Mouse (Mus musculus): ENCODE results near the gene Anapc5.

Gene Anapc5

GRCm38 (mm10) chr5:122769101-122769568 lies 52.0 kb downstream of the Anapc5 start:
- peak in 1 of 2 experiments; percentile 49 for DNase-seq (ENCODE audit: low spot score in 2 of 2)

- DNase-seq (ENCODE audit: low spot score in 2 of 2) = no peak
Measured at GRCm38 (mm10) chr5:122767283-122767682, 53.9 kb downstream of the Anapc5 start.

DNA sequence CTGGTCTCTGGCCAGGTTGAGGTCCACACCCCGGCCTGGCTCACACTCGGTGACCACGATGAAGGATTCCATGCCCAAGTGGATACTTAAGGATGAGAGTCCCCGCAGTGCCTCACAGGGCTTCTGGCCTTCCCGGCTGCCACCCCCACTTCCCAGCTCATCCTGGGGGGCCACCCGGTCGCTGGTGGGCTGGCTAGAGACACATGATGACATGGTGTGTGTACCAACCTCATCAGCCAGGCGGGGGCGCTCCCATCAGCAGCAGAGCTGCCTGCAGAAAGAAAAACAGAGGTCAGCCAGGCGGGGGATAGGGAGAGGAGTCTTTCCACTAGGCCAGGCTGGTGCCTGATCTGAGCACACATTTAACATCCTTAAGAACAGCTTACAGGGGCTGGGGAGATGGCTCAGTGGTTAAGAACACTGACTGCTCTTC lies 57.1 kb downstream of the Anapc5 start:
- peak in 1 of 2 experiments; percentile 68 for DNase-seq (ENCODE audit: low spot score in 2 of 2)

GRCm38 (mm10) chr5:122763271-122764031 lies 57.7 kb downstream of the Anapc5 start:
- DNase-seq (ENCODE audit: low spot score in 2 of 2) = no peak

DNA sequence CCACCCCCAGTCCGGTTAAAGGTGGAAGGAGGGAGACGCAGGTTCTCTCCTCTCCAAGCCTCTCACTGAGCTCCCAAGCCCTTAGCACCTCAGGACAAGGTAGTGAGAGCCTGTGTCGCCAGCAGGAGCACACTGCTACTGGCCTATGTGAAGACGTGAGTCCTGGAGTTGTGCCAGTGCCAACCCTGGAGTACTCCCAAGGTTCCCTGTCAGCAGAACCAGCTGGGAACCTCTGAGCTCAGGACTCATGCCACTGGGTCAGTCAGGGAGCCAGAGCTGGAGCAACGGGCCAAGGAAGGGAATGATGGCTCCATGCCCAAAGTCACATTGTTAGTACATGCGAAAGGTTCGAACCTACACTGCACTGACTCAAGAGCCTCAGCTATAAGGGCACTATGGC lies 64.5 kb downstream of the Anapc5 start:
- no peak for DNase-seq (ENCODE audit: low spot score in 2 of 2)

GRCm38 (mm10) chr5:122756144-122756543 lies 65.0 kb downstream of the Anapc5 start:
- no peak for DNase-seq (ENCODE audit: low spot score in 2 of 2)

DNA sequence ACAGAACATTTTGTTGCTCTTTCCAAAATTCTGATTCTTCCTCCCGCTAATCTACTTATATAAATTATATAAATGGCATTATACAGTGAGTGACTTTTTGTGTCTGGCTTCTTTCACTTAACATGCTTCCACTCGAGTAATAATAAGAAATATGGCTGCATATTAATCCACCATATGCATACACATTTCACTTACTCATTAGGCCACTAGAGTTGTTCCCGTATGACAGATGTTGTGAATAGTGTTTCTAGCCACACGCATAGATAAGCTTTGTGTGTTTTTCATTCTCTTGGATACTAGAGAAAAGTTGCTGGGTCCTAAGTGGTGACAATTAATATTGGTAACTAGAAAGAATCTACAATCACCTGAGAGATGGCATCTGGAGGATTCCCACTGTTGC lies 65.5 kb downstream of the Anapc5 start:
- DNase-seq (ENCODE audit: low spot score in 2 of 2) = no peak

GRCm38 (mm10) chr5:122754477-122754876 lies 66.7 kb downstream of the Anapc5 start:
- no peak for DNase-seq (ENCODE audit: low spot score in 2 of 2)

DNA sequence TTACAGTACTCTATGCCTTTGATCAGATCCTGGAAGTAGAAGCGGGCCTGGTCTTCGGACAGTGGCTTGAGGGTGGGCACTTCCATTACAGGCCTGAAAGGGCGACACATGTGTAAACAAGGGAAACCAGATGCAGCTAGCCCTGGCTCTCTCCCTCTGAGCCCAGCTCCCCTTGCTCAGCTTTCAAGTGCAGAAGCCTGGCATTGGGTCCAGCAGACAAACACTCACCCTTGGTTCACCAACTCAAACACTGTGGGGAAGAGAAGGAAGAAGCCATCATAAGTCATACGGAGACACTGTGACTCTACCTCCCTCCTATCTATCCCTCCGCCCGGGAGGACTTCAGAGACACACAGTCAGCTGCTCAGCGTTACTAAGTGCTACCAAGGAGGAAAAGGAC lies 73.2 kb downstream of the Anapc5 start:
- no peak for DNase-seq (ENCODE audit: low spot score in 2 of 2)

GRCm38 (mm10) chr5:122743880-122744422 lies 77.2 kb downstream of the Anapc5 start:
- no peak for DNase-seq (ENCODE audit: low spot score in 2 of 2)
